12 mouse cellular contexts compared by ENCODE assay signal in genomic region chr19:40297078-40297797, GRCm38 (mm10). TPM values are rescaled to one million over a fixed set of nuclear protein-coding genes. Genes with fewer than 3 reads are reported as not detected.
DNase-seq lines count a peak whose midpoint lies in the region; ATAC-seq and TF ChIP-seq lines count a peak whose summit lies in the region.
"Had no signal": no experiment of that assay in that cellular context is flagged by ENCODE, and none has a peak within 500 bp of the region (broad histone marks: within the 10 kb centered on the region; RNA-seq: fewer than 3 reads in every experiment).

No protein-coding gene starts in this region.

- no peak overlapping the region for H3K9ac ChIP-seq in hindbrain, embryonic 14.5 days
- H3K9ac ChIP-seq in heart, embryonic 14.5 days (ENCODE audit: low read length): peak overlapping the region; percentile 21; the same call in 1 of the 2 replicates
- peak overlapping the region; percentile 45; the same call in 1 of the 2 replicates for H3K9ac ChIP-seq in liver, postnatal 0 days (replicated peaks)
- no peak overlapping the region for H3K9ac ChIP-seq in kidney, embryonic 14.5 days (ENCODE audit: low read depth, low read length)

- H3K27ac ChIP-seq in hindbrain, embryonic 10.5 days: peak overlapping the region; percentile 62
- H3K27ac ChIP-seq in hindbrain, embryonic 14.5 days: no peak overlapping the region
- H3K27ac ChIP-seq in heart, embryonic 14.5 days (replicated peaks in 1 of 2; ENCODE audit: control insufficient read depth in 1 of 2, insufficient read depth in 1 of 2, low read depth in 2 of 2, low read length in 2 of 2): peak overlapping the region; percentile 58 to 77
- peak overlapping the region; percentile 94 for H3K27ac ChIP-seq in liver, postnatal 0 days (ENCODE audit: low read depth)
- H3K27ac ChIP-seq in kidney, embryonic 14.5 days (ENCODE audit: low read depth, low read length): no peak overlapping the region
- H3K27ac ChIP-seq: limb, embryonic 10.5 days had no signal

- WGBS in hindbrain, embryonic 10.5 days: 79% methylated on average over 7 of the region's 7 CpGs
- WGBS in hindbrain, embryonic 14.5 days: 76% methylated on average over 7 of the region's 7 CpGs
- 52% methylated on average over 7 of the region's 7 CpGs for WGBS in heart, embryonic 14.5 days
- WGBS in liver, postnatal 0 days (ENCODE audit: insufficient replicate concordance): 49% methylated on average over 7 of the region's 7 CpGs
- WGBS in kidney, embryonic 14.5 days: 77% methylated on average over 7 of the region's 7 CpGs

- no peaks in the 10 kb centered on the region for H3K36me3 ChIP-seq in hindbrain, embryonic 10.5 days
- peaks cover 23% of the 10 kb centered on the region; the same call in 1 of the 2 replicates for H3K36me3 ChIP-seq in hindbrain, embryonic 14.5 days (replicated peaks; ENCODE audit: control insufficient read depth, insufficient read depth)
- H3K36me3 ChIP-seq in heart, embryonic 14.5 days (ENCODE audit: control insufficient read depth, insufficient read depth, low read length): peaks cover 37% of the 10 kb centered on the region
- peaks cover 10% of the 10 kb centered on the region; the same call in 1 of the 2 replicates for H3K36me3 ChIP-seq in liver, postnatal 0 days (replicated peaks; ENCODE audit: insufficient read depth, low read length)
- 0 out of 2 replicates have a peak, but pooled peaks cover 3% of the 10 kb centered on the region for H3K36me3 ChIP-seq in kidney, embryonic 14.5 days (ENCODE audit: control insufficient read depth, insufficient read depth, low read length)
- H3K36me3 ChIP-seq: limb, embryonic 10.5 days had no signal

- TF ChIP-seq EP300 in liver, postnatal 0 days (IDR thresholded peaks at IDR 0.05; ENCODE audit: low read depth): peak; percentile 87; the same call in 1 of the 2 replicates

- no peaks in the 10 kb centered on the region for H3K27me3 ChIP-seq in hindbrain, embryonic 10.5 days (ENCODE audit: insufficient read depth, poor library complexity, severe bottlenecking)
- H3K27me3 ChIP-seq in hindbrain, embryonic 14.5 days (ENCODE audit: control insufficient read depth, insufficient read depth, low read length): no peaks in the 10 kb centered on the region
- H3K27me3 ChIP-seq in heart, embryonic 14.5 days (ENCODE audit: control insufficient read depth, insufficient read depth, low read length): no peaks in the 10 kb centered on the region
- H3K27me3 ChIP-seq in liver, postnatal 0 days (ENCODE audit: insufficient read depth, low read length): no peaks in the 10 kb centered on the region
- H3K27me3 ChIP-seq in kidney, embryonic 14.5 days (ENCODE audit: control insufficient read depth, insufficient read depth, low read length): no peaks in the 10 kb centered on the region
- H3K27me3 ChIP-seq: CH12.LX had no signal

- H3K9me3 ChIP-seq in hindbrain, embryonic 10.5 days: no peaks in the 10 kb centered on the region
- H3K9me3 ChIP-seq in hindbrain, embryonic 14.5 days (ENCODE audit: control insufficient read depth, low read length): no peaks in the 10 kb centered on the region
- no peaks in the 10 kb centered on the region for H3K9me3 ChIP-seq in heart, embryonic 14.5 days (ENCODE audit: control insufficient read depth, low read length)
- H3K9me3 ChIP-seq in liver, postnatal 0 days (ENCODE audit: low read length): no peaks in the 10 kb centered on the region
- no peaks in the 10 kb centered on the region for H3K9me3 ChIP-seq in kidney, embryonic 14.5 days (ENCODE audit: control insufficient read depth, low read length)
- H3K9me3 ChIP-seq: limb, embryonic 10.5 days had no signal

- H3K4me3 ChIP-seq in hindbrain, embryonic 10.5 days: no peak overlapping the region
- H3K4me3 ChIP-seq in hindbrain, embryonic 14.5 days (replicated peaks; ENCODE audit: low read length): no peak overlapping the region
- H3K4me3 ChIP-seq in heart, embryonic 14.5 days (ENCODE audit: control insufficient read depth in 1 of 2, insufficient read depth in 1 of 2, low read depth in 1 of 2, low read length in 2 of 2): no peak overlapping the region
- H3K4me3 ChIP-seq in liver, postnatal 0 days (ENCODE audit: low read depth, low read length): peak overlapping the region; percentile 19
- H3K4me3 ChIP-seq in kidney, embryonic 14.5 days (ENCODE audit: low read length): no peak overlapping the region
- H3K4me3 ChIP-seq: limb, embryonic 10.5 days had no signal

- ATAC-seq in hindbrain, embryonic 14.5 days (ENCODE audit: low FRiP score): no peak
- ATAC-seq in heart, embryonic 14.5 days (ENCODE audit: insufficient number of reproducible peaks, insufficient read depth, low FRiP score, low read depth): peak; percentile 58
- peak; percentile 97 for ATAC-seq in liver, postnatal 0 days
- ATAC-seq in kidney, embryonic 14.5 days (ENCODE audit: low FRiP score, low TSS enrichment): no peak

- H3K4me2 ChIP-seq in hindbrain, embryonic 14.5 days (replicated peaks): no peak overlapping the region
- peak overlapping the region; percentile 21; the same call in 1 of the 2 replicates for H3K4me2 ChIP-seq in heart, embryonic 14.5 days (ENCODE audit: low read length)
- peak overlapping the region; percentile 62 for H3K4me2 ChIP-seq in liver, postnatal 0 days (ENCODE audit: low read depth, low read length)
- H3K4me2 ChIP-seq in kidney, embryonic 14.5 days (replicated peaks; ENCODE audit: low read depth, low read length): no peak overlapping the region
- H3K4me2 ChIP-seq: midbrain, embryonic 11.5 days had no signal

- peaks cover 18% of the 10 kb centered on the region for H3K4me1 ChIP-seq in hindbrain, embryonic 10.5 days (replicated peaks)
- H3K4me1 ChIP-seq in hindbrain, embryonic 14.5 days (replicated peaks; ENCODE audit: control insufficient read depth, insufficient read depth, low read length): 0 out of 2 replicates have a peak, but pooled peaks cover 3% of the 10 kb centered on the region
- peaks cover 13 to 30% of the 10 kb centered on the region in 2 experiments for H3K4me1 ChIP-seq in heart, embryonic 14.5 days (ENCODE audit: control insufficient read depth in 2 of 2, insufficient read depth in 2 of 2, low read length in 2 of 2)
- peaks cover 7% of the 10 kb centered on the region for H3K4me1 ChIP-seq in liver, postnatal 0 days (ENCODE audit: insufficient read depth)
- H3K4me1 ChIP-seq in kidney, embryonic 14.5 days (ENCODE audit: control insufficient read depth, insufficient read depth, low read length): no peaks in the 10 kb centered on the region

- DNase-seq in hindbrain, embryonic 10.5 days (ENCODE audit: low spot score): no peak
- DNase-seq in hindbrain, embryonic 14.5 days (ENCODE audit: low spot score): no peak
- DNase-seq in c-Kit-positive CD71-negative TER-119-negative erythroid progenitor cells, embryonic 14.5 days (ENCODE audit: low read depth): peak; percentile 8
- DNase-seq in liver, postnatal 0 days: peak; percentile 55
- no peak for DNase-seq in thymus, postnatal 10 days (ENCODE audit: low spot score in 2 of 2)
- no peak for DNase-seq in cerebellum, postnatal 4 days (ENCODE audit: low spot score in 2 of 2)
- DNase-seq: cerebellum, postnatal 14 days had no signal

- TF ChIP-seq CTCF in liver, postnatal 0 days (IDR thresholded peaks at IDR 0.05; ENCODE audit: low read depth): no peak

RNA-seq across cellular contexts. Expression of gene Pdlim1, which starts 25.6 kb away (rescaled TPM):
- polyA plus RNA-seq in hindbrain, embryonic 10.5 days (2016; fragmentation: Nextera tagmentation; extraction: Ambion mirVana): 105 and 123 TPM in 2 replicates
- 9.0 and 9.4 TPM in 2 replicates for polyA plus RNA-seq in hindbrain, embryonic 14.5 days (2014; fragmentation: Nextera tagmentation; extraction: Ambion mirVana)
- polyA plus RNA-seq in heart, embryonic 14.5 days (2014; fragmentation: Nextera tagmentation; extraction: Ambion mirVana): 266 and 278 TPM in 2 replicates
- polyA plus RNA-seq in liver, postnatal 0 days (2015; fragmentation: Nextera tagmentation; extraction: Ambion mirVana): 80.4 and 82.1 TPM in 2 replicates
- 28.6 and 30.8 TPM in 2 replicates for polyA plus RNA-seq in kidney, embryonic 14.5 days (2014; fragmentation: Nextera tagmentation; extraction: Ambion mirVana)

Comparison
In these comparisons a context has a peak if more than half of its experiments do, and no peak if none do; other contexts are left out.
1. H3K27ac ChIP-seq: peak in hindbrain, embryonic 10.5 days (single experiment), heart, embryonic 14.5 days (2 of 2) and liver, postnatal 0 days (single experiment); none in hindbrain, embryonic 14.5 days (single experiment) and kidney, embryonic 14.5 days (single experiment).
2. DNase-seq: peak in c-Kit-positive CD71-negative TER-119-negative erythroid progenitor cells, embryonic 14.5 days (single experiment) and liver, postnatal 0 days (single experiment); none in hindbrain, embryonic 10.5 days (single experiment), hindbrain, embryonic 14.5 days (single experiment), thymus, postnatal 10 days (0 of 2) and cerebellum, postnatal 4 days (0 of 2).
3. ATAC-seq: peak in heart, embryonic 14.5 days (single experiment) and liver, postnatal 0 days (single experiment); none in hindbrain, embryonic 14.5 days (single experiment) and kidney, embryonic 14.5 days (single experiment).
4. H3K4me2 ChIP-seq: peak in heart, embryonic 14.5 days (single experiment) and liver, postnatal 0 days (single experiment); none in hindbrain, embryonic 14.5 days (single experiment) and kidney, embryonic 14.5 days (single experiment).
5. H3K9ac ChIP-seq: peak in heart, embryonic 14.5 days (single experiment) and liver, postnatal 0 days (single experiment); none in hindbrain, embryonic 14.5 days (single experiment) and kidney, embryonic 14.5 days (single experiment).